Mouse (Mus musculus) right cerebral cortex, postnatal 4 days (tissue): ENCODE measurements at regions not wholly inside any gene's neighbourhood (a gene's known extent, or its start where the extent isn't known, plus 50 kb on each side); places are given as distances from the start of the nearest gene placed in this dataset.

ENCODE experiments used
- DNase-seq: peaks from one replicate; pipeline ENCODE4 v3.0.0-alpha.2; 2022

- no peak for DNase-seq
Observed at GRCm38 (mm10) chr15:62567431-62567830, 1277.5 kb downstream of the Gsdmc2 start.

GRCm38 (mm10) chr15:62566106-62566511 is 1278.9 kb downstream of the Gsdmc2 start:
- peak; percentile 49 for DNase-seq

- peak; percentile 2 for DNase-seq
Observed at GRCm38 (mm10) chr15:62533233-62533632, 1311.7 kb downstream of the Gsdmc2 start.

- DNase-seq = no peak
Observed at GRCm38 (mm10) chr15:62528975-62529374, 1316.0 kb downstream of the Gsdmc2 start.

- DNase-seq = no peak
Observed at GRCm38 (mm10) chr15:62524628-62525027, 1320.3 kb downstream of the Gsdmc2 start.

GRCm38 (mm10) chr15:62524135-62524534 is 1320.8 kb downstream of the Gsdmc2 start:
- DNase-seq = no peak

- no peak for DNase-seq
Observed at GRCm38 (mm10) chr15:62513462-62513861, 1331.5 kb downstream of the Gsdmc2 start.

- DNase-seq = no peak
Observed at GRCm38 (mm10) chr15:62511461-62511860, 1333.5 kb downstream of the Gsdmc2 start.

- DNase-seq = no peak
Observed at GRCm38 (mm10) chr15:62503866-62504265, 1341.1 kb downstream of the Gsdmc2 start.

- no peak for DNase-seq
Observed at GRCm38 (mm10) chr15:62500966-62501365, 1344.0 kb downstream of the Gsdmc2 start.

- DNase-seq = no peak
Observed at GRCm38 (mm10) chr15:62500522-62500921, 1344.5 kb downstream of the Gsdmc2 start.

- DNase-seq = no peak
Observed at GRCm38 (mm10) chr15:62496193-62496592, 1348.8 kb downstream of the Gsdmc2 start.

- DNase-seq = no peak
Observed at GRCm38 (mm10) chr15:62492350-62492749, 1352.6 kb downstream of the Gsdmc2 start.

GRCm38 (mm10) chr15:62490548-62490947 is 1354.4 kb downstream of the Gsdmc2 start:
- DNase-seq = no peak

GRCm38 (mm10) chr15:62486540-62486939 is 1358.4 kb downstream of the Gsdmc2 start:
- no peak for DNase-seq

GRCm38 (mm10) chr15:62484350-62484749 is 1360.6 kb downstream of the Gsdmc2 start:
- no peak for DNase-seq

- DNase-seq = no peak
Observed at GRCm38 (mm10) chr15:62483534-62483933, 1361.4 kb downstream of the Gsdmc2 start.

GRCm38 (mm10) chr15:62482357-62482756 is 1362.6 kb downstream of the Gsdmc2 start:
- no peak for DNase-seq

GRCm38 (mm10) chr15:62477779-62478178 is 1367.2 kb downstream of the Gsdmc2 start:
- DNase-seq = no peak

GRCm38 (mm10) chr15:62476452-62476851 is 1368.5 kb downstream of the Gsdmc2 start:
- no peak for DNase-seq

GRCm38 (mm10) chr15:62470683-62471331 is 1374.2 kb downstream of the Gsdmc2 start:
- no peak for DNase-seq

GRCm38 (mm10) chr15:62468076-62468475 is 1376.9 kb downstream of the Gsdmc2 start:
- DNase-seq = no peak

- DNase-seq = no peak
Observed at GRCm38 (mm10) chr15:62466856-62467255, 1378.1 kb downstream of the Gsdmc2 start.

- DNase-seq = no peak
Observed at GRCm38 (mm10) chr15:62465026-62465839, 1379.7 kb downstream of the Gsdmc2 start.
